ENCODE assay signal across 13 mouse cellular contexts in the genomic region with DNA sequence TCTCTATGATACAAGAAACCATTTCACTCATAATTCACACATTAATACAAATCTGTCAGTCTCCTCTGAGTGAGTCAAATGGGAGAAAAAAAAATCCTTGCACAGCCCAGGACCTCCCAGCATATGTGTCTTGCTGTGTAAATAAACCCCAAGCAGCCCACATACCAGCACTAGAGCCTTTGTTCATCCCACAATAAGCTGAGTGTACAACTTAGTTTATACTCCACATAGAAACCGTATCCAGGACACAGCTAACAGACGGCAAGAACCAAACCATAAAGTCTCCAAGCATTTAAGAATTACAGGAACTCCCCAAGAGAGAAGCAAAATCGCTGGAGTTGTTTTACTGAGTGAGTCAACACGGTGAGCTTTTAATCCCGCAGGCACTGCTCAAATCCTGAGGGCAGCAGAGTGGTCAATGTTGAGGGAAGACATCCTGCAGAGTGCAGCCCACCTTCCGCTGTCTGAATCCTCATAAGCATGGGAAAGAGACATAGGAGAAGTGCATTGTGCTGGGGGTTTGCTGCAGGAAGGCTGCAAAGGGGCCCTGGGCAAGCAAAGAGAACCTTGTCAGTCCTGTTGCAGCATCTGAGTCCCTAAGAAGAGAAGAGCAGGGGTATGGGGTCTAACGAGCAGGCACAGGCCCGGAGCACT.
A peak's percentile ranks its signal among the peaks of the same experiment; 100 is the strongest.
DNase-seq lines count a peak whose midpoint lies in the region; ATAC-seq and TF ChIP-seq lines count a peak whose summit lies in the region.
"Had no signal": no experiment of that assay in that cellular context is flagged by ENCODE, and none has a peak within 500 bp of the region (broad histone marks: within the 10 kb centered on the region; RNA-seq: fewer than 3 reads in every experiment).

No protein-coding gene starts in this region.

- H3K36me3 ChIP-seq in heart, postnatal 0 days (replicated peaks; ENCODE audit: control insufficient read depth, insufficient read depth, low read length) = no peaks in the 10 kb centered on the region
- no peaks in the 10 kb centered on the region for H3K36me3 ChIP-seq in hindbrain, embryonic 11.5 days (ENCODE audit: control insufficient read depth, insufficient read depth, low read length)
- no peaks in the 10 kb centered on the region for H3K36me3 ChIP-seq in midbrain, embryonic 13.5 days
- no peaks in the 10 kb centered on the region for H3K36me3 ChIP-seq in liver, postnatal 0 days (replicated peaks; ENCODE audit: insufficient read depth, low read length)
- H3K36me3 ChIP-seq: heart, embryonic 13.5 days had no signal

- no peak for TF ChIP-seq CTCF in heart, postnatal 0 days (IDR thresholded peaks at IDR 0.05; ENCODE audit: low read depth)
- no peak for TF ChIP-seq CTCF in liver, postnatal 0 days (IDR thresholded peaks at IDR 0.05; ENCODE audit: low read depth)

- WGBS in heart, postnatal 0 days = 51% methylated on average over 8 of the region's 8 CpGs
- 52% methylated on average over 8 of the region's 8 CpGs for WGBS in hindbrain, embryonic 11.5 days
- 44% methylated on average over 8 of the region's 8 CpGs for whole genome bisulfite sequencing in midbrain, embryonic 13.5 days
- WGBS in liver, postnatal 0 days (ENCODE audit: insufficient replicate concordance) = 45% methylated on average over 8 of the region's 8 CpGs

- peak; percentile 28 for DNase-seq in heart, postnatal 0 days (ENCODE audit: low spot score)
- DNase-seq in heart, postnatal 36 days = no peak
- peak; percentile 24 for DNase-seq in brain, adult 2 months (ENCODE audit: low read depth, low spot score)
- peak; percentile 9 for DNase-seq in hindbrain, embryonic 11.5 days (ENCODE audit: low spot score)
- no peak for DNase-seq in liver, postnatal 0 days
- no peak for DNase-seq in adrenal gland, postnatal 14 days
- DNase-seq: cerebellum, postnatal 36 days; kidney, adult 8-10 months had no signal

- no peaks in the 10 kb centered on the region for H3K27me3 ChIP-seq in heart, postnatal 0 days (ENCODE audit: control insufficient read depth, insufficient read depth, low read length)
- H3K27me3 ChIP-seq in hindbrain, embryonic 11.5 days (ENCODE audit: control insufficient read depth, insufficient read depth, low read length) = no peaks in the 10 kb centered on the region
- H3K27me3 ChIP-seq in midbrain, embryonic 13.5 days = no peaks in the 10 kb centered on the region
- H3K27me3 ChIP-seq in liver, postnatal 0 days (ENCODE audit: insufficient read depth, low read length) = no peaks in the 10 kb centered on the region
- H3K27me3 ChIP-seq: heart, embryonic 13.5 days had no signal

- H3K27ac ChIP-seq in heart, postnatal 0 days (ENCODE audit: low read depth) = no peak overlapping the region
- no peak overlapping the region for H3K27ac ChIP-seq in hindbrain, embryonic 11.5 days (ENCODE audit: low read depth, low read length)
- peak overlapping the region; percentile 7; the same call in 1 of the 2 replicates for H3K27ac ChIP-seq in midbrain, embryonic 13.5 days
- no peak overlapping the region for H3K27ac ChIP-seq in liver, postnatal 0 days (ENCODE audit: low read depth)
- H3K27ac ChIP-seq: heart, embryonic 13.5 days had no signal

- ATAC-seq in heart, postnatal 0 days (ENCODE audit: insufficient read depth, low read depth) = no peak; the same call in 1 of the 2 replicates
- ATAC-seq in hindbrain, embryonic 11.5 days (ENCODE audit: low FRiP score) = no peak
- ATAC-seq in midbrain, embryonic 13.5 days = 0 out of 2 replicates have a peak, but pooled peaks have one; percentile 60
- ATAC-seq in liver, postnatal 0 days = no peak
- no peak for ATAC-seq in megakaryocyte, adult 5-6 weeks (ENCODE audit: poor library complexity, severe bottlenecking)
- ATAC-seq: CD4-positive, CD25-positive, alpha-beta regulatory T cell, adult 4 months had no signal

- no peaks in the 10 kb centered on the region for H3K4me1 ChIP-seq in heart, postnatal 0 days (ENCODE audit: control insufficient read depth, insufficient read depth)
- no peaks in the 10 kb centered on the region for H3K4me1 ChIP-seq in hindbrain, embryonic 11.5 days (replicated peaks; ENCODE audit: control insufficient read depth, insufficient read depth, low read length)
- H3K4me1 ChIP-seq in midbrain, embryonic 13.5 days (replicated peaks) = 0 out of 2 replicates have a peak, but pooled peaks cover 3% of the 10 kb centered on the region
- H3K4me1 ChIP-seq in liver, postnatal 0 days (ENCODE audit: insufficient read depth) = no peaks in the 10 kb centered on the region
- H3K4me1 ChIP-seq: heart, embryonic 13.5 days had no signal

- no peaks in the 10 kb centered on the region for H3K9me3 ChIP-seq in heart, postnatal 0 days (replicated peaks; ENCODE audit: control insufficient read depth, low read length)
- H3K9me3 ChIP-seq in hindbrain, embryonic 11.5 days (ENCODE audit: control insufficient read depth, low read length) = no peaks in the 10 kb centered on the region
- H3K9me3 ChIP-seq in midbrain, embryonic 13.5 days = no peaks in the 10 kb centered on the region
- H3K9me3 ChIP-seq in liver, postnatal 0 days (ENCODE audit: low read length) = no peaks in the 10 kb centered on the region
- H3K9me3 ChIP-seq: heart, embryonic 13.5 days had no signal

- H3K4me2 ChIP-seq in heart, postnatal 0 days (ENCODE audit: low read depth, low read length) = no peak overlapping the region
- H3K4me2 ChIP-seq in hindbrain, embryonic 11.5 days (replicated peaks; ENCODE audit: low read depth, low read length) = no peak overlapping the region
- no peak overlapping the region for H3K4me2 ChIP-seq in midbrain, embryonic 13.5 days (replicated peaks)
- no peak overlapping the region for H3K4me2 ChIP-seq in liver, postnatal 0 days (ENCODE audit: low read depth, low read length)
- H3K4me2 ChIP-seq: heart, embryonic 13.5 days; liver, embryonic 11.5 days had no signal

- intact Hi-C loops in heart, postnatal 36 days (cut with DNase I) = no loop called here

- H3K4me3 ChIP-seq in heart, postnatal 0 days (ENCODE audit: low read depth, low read length) = no peak overlapping the region
- H3K4me3 ChIP-seq in hindbrain, embryonic 11.5 days (ENCODE audit: low read depth, low read length) = no peak overlapping the region
- no peak overlapping the region for H3K4me3 ChIP-seq in midbrain, embryonic 13.5 days (replicated peaks)
- no peak overlapping the region for H3K4me3 ChIP-seq in liver, postnatal 0 days (ENCODE audit: low read depth, low read length)
- H3K4me3 ChIP-seq: heart, embryonic 13.5 days had no signal

- TF ChIP-seq EP300 in heart, postnatal 0 days (IDR thresholded peaks at IDR 0.05; ENCODE audit: low read depth) = no peak
- no peak for TF ChIP-seq EP300 in liver, postnatal 0 days (IDR thresholded peaks at IDR 0.05; ENCODE audit: low read depth)

- H3K9ac ChIP-seq in heart, postnatal 0 days (replicated peaks; ENCODE audit: low read depth, low read length) = no peak overlapping the region
- no peak overlapping the region for H3K9ac ChIP-seq in hindbrain, embryonic 11.5 days (ENCODE audit: low read depth, low read length)
- H3K9ac ChIP-seq in midbrain, embryonic 13.5 days (replicated peaks) = no peak overlapping the region
- no peak overlapping the region for H3K9ac ChIP-seq in liver, postnatal 0 days (replicated peaks)
- H3K9ac ChIP-seq: heart, embryonic 13.5 days had no signal

Comparison
In these comparisons a context has a peak if more than half of its experiments do, and no peak if none do; other contexts are left out.
1. DNase-seq: peak in heart, postnatal 0 days (single experiment), brain, adult 2 months (single experiment) and hindbrain, embryonic 11.5 days (single experiment); none in heart, postnatal 36 days (0 of 2), liver, postnatal 0 days (single experiment) and adrenal gland, postnatal 14 days (single experiment).